Mouse (Mus musculus): ENCODE data around the gene Parva. TPM values are rescaled to one million over a fixed set of nuclear protein-coding genes. Genes with fewer than 3 reads are reported as not detected.

The Parva gene
- 0.84 TPM in 1 of 2 replicates, not detected in the other for total RNA-seq (2015; ENCODE audit: low replicate concordance)
- not detected in 2 replicates for total RNA-seq (2017; ENCODE audit: low replicate concordance)

DNA sequence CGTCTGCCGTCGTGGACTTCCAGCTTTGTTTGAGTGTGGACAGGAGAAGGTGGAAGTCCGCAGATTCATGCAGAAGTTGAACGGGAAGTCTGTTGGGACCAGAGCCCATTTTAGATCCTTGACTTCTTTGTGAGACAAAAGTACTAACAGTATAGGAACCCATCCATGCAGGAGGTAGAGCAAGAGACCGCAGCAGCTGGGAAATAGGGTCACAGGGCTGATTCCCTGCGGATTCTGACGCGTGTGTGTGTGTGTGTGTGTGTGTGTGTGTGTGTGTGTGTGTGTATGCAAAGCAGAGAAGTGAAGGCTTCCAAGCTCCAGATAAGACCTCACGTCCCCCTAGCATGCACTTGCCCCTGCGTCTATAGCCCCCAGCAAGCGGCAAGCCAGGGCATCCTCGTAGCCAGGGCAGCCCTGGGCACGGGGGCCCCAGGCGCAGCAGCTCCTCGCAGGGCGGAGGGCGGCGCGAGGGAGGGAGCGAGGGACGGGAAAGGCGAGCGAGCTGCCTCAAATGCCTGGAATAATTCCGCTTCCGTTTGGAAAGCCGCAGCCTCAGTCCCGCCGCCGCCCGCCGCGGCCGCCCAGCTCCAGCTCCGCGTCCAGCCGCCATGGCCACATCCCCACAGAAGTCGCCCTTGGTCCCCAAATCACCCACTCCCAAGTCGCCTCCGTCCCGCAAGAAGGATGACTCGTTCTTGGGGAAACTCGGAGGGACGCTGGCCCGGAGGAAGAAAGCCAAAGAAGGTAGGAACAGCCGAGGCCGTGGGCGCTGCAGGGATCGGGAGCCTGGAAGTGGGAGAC lies at the start of gene Parva:
Gene Parva, plus strand, starts transcription at position 149 of the 801 bp plus-strand sequence.
- no peak for ATAC-seq (replicated peaks; ENCODE audit: low FRiP score, poor library complexity, severe bottlenecking)

- ATAC-seq (replicated peaks; ENCODE audit: low FRiP score, poor library complexity, severe bottlenecking): no peak
These were observed 49.2 kb upstream of the Parva start for GRCm38 (mm10) chr7:112378056-112378455.

GRCm38 (mm10) chr7:112378476-112378875 lies 48.8 kb upstream of the Parva start:
- no peak for ATAC-seq (replicated peaks; ENCODE audit: low FRiP score, poor library complexity, severe bottlenecking)

DNA sequence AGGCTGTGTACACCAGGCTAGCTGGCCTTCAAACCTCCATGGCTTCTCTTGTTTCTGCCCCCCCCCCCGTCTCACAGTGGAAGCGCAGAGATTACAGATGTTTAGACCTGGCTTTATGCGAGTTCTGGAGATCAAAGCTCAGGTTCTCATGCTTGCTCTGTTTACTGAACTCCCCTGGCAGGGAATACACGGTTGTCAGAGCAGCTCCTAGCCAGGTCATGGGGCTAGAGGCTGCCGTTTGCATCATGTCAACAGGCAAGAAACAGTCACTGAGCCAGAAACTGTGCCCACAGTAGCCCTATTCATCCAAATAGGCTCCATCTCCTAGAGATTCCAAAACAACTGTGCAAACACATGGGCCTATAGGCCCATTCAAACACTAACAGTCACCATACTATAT lies 40.8 kb upstream of the Parva start:
- no peak for ATAC-seq (replicated peaks; ENCODE audit: low FRiP score, poor library complexity, severe bottlenecking)

- ATAC-seq (replicated peaks; ENCODE audit: low FRiP score, poor library complexity, severe bottlenecking): no peak
These were observed 39.4 kb upstream of the Parva start for GRCm38 (mm10) chr7:112387876-112388275.

- no peak for ATAC-seq (replicated peaks; ENCODE audit: low FRiP score, poor library complexity, severe bottlenecking)
These were observed 38.9 kb upstream of the Parva start for GRCm38 (mm10) chr7:112388363-112388875.

- ATAC-seq (replicated peaks; ENCODE audit: low FRiP score, poor library complexity, severe bottlenecking): no peak
These were observed 37.6 kb upstream of the Parva start for GRCm38 (mm10) chr7:112389611-112390251.

- ATAC-seq (replicated peaks; ENCODE audit: low FRiP score, poor library complexity, severe bottlenecking): no peak
These were observed 36.9 kb upstream of the Parva start for GRCm38 (mm10) chr7:112390252-112390936.

DNA sequence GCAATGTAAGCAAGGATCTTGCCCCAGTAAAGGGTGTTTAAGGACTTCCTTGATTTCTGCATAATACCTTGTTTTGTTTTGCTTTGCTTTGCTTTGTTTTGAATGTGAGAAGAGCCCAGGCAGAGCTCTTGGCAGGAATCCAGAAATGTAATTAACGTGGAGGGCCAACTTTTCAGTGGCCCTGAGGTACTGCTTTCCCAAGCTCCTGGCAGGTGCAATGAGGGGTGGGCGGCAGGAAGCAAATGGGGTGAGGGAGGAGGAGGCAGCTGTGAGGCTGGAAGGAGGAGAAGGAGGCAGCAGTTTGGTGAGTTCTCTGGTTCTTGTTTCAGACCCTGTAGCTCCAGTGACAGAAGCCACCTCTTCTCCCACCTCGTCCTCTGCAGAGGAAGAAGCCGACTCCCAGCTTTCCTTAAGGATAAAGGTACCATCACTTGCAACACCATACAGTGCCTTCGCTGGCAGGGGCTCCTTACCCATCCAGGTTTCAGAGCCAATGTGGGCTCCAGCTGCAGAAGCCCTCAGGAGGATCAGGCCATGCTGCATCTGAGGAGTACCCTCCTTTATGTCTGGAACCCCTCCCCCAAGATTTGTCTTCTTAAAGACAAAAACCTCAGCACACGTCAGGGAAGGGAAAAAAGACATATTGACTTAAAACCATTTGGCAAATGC lies 36.2 kb upstream of the Parva start:
- ATAC-seq (replicated peaks; ENCODE audit: low FRiP score, poor library complexity, severe bottlenecking): no peak

GRCm38 (mm10) chr7:112397786-112398185 lies 29.5 kb upstream of the Parva start:
- no peak for ATAC-seq (replicated peaks; ENCODE audit: low FRiP score, poor library complexity, severe bottlenecking)

GRCm38 (mm10) chr7:112399425-112400170 lies 27.7 kb upstream of the Parva start:
- no peak for ATAC-seq (replicated peaks; ENCODE audit: low FRiP score, poor library complexity, severe bottlenecking)

- peak; percentile 63; the same call in 1 of the 2 replicates for ATAC-seq (replicated peaks; ENCODE audit: low FRiP score, poor library complexity, severe bottlenecking)
These were observed 27.1 kb upstream of the Parva start for GRCm38 (mm10) chr7:112400175-112400574.

GRCm38 (mm10) chr7:112405061-112405460 lies 22.2 kb upstream of the Parva start:
- ATAC-seq (replicated peaks; ENCODE audit: low FRiP score, poor library complexity, severe bottlenecking): no peak

GRCm38 (mm10) chr7:112405578-112405977 lies 21.7 kb upstream of the Parva start:
- no peak for ATAC-seq (replicated peaks; ENCODE audit: low FRiP score, poor library complexity, severe bottlenecking)

DNA sequence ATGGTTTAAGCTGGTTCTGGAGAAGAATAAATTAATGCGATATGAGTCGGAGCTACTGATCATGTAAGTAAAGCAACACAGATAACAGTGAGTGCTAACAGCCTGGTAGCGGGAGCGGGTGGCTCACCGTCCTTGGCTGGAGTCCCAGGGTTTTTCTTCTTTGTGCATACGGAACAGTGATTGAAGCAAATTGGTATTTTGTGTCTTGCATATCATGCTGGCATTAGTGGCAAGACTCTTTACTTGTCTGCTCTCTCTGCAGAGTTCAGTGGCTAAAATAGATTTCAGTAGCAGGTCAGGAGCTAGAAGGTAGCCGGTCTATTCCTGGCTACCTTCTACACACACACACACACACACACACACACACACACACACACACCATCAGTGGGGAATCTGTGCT lies 19.7 kb upstream of the Parva start:
- no peak for ATAC-seq (replicated peaks; ENCODE audit: low FRiP score, poor library complexity, severe bottlenecking)

DNA sequence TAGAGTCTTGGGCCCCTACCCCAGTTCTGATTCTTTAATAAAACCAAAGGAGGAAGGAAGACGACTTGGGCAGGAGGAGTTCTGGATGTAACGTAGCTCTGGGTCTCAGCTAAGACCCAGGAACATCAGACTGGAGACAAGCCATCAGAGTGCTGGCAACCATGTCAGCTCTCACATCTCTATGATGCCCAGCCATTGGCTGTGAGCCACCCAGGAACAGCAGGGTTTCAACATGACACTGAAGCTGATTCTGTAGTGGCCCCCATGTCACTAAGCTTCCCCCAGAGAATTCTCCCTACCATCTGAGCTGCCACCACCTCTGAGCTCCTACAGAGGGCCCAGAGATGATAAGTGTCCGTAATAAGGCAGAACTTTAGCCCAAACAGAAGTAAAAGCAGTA lies 17.3 kb upstream of the Parva start:
- no peak for ATAC-seq (replicated peaks; ENCODE audit: low FRiP score, poor library complexity, severe bottlenecking)

GRCm38 (mm10) chr7:112413286-112413685 lies 14.0 kb upstream of the Parva start:
- ATAC-seq (replicated peaks; ENCODE audit: low FRiP score, poor library complexity, severe bottlenecking): no peak

DNA sequence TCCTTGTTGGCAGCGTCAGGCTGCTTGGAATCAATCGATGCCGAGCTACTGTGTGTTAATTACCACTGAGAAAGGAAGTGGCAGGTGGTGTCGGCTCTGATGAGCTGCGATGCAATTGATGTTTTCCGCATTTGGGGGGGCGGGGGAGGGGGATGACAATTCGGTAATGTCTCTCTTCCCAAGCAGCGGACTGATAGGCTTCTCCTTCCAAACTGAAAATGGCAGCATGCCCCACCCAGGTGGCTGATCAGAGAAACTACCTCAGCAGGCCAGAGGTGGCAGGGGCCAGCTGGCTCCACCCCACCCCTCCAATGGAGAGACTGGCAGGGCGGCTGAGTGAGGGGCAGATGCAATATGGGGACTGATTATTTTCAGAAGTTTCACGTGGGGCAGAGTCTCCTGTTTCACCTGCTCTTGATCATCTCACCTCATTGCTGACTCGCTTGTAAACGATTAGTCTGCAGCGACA lies 11.2 kb upstream of the Parva start:
- no peak for ATAC-seq (replicated peaks; ENCODE audit: low FRiP score, poor library complexity, severe bottlenecking)

Measured in erythroid progenitor cell, adult 5-6 weeks (primary cell).